Mouse (Mus musculus) C2C12 (cell line): ENCODE data around the gene Psip1.

Source experiments
- CEBPB ChIP-seq: IDR thresholded peaks from one replicate; pipeline ENCODE4 v1.6.1; 2011; ENCODE audit warnings: low read depth, mild to moderate bottlenecking, control low read depth, moderate library complexity
- CTCF ChIP-seq: IDR thresholded peaks from one replicate; pipeline ENCODE4 v1.5.1; 2011; ENCODE audit not compliant: control insufficient read depth, insufficient read depth, insufficient read length
- MAX ChIP-seq: IDR thresholded peaks from one replicate; pipeline ENCODE4 v1.6.1; 2011; ENCODE audit warnings: mild to moderate bottlenecking, control low read depth
- MYOD1 ChIP-seq: IDR thresholded peaks from one replicate; pipeline ENCODE4 v1.6.1; 2011; ENCODE audit warnings: low read depth; ENCODE audit not compliant: control insufficient read depth, insufficient read length
- MYOG ChIP-seq: IDR thresholded peaks from one replicate; pipeline ENCODE4 v1.6.1; 2011; ENCODE audit not compliant: control insufficient read depth, insufficient read length; ENCODE audit errors: extremely low read depth

GRCm38 (mm10) chr4:83425119-83425518 lies 61.1 kb downstream of the Psip1 start:
- no peak for TF ChIP-seq CTCF
- no peak for TF ChIP-seq MAX
- no peak for TF ChIP-seq MYOG
- TF ChIP-seq MYOD1, result no peak
- no peak for TF ChIP-seq CEBPB
